Mouse (Mus musculus) heart, postnatal 0 days (tissue): Measurements from ENCODE around the gene Mr1.

Experiments used
- CTCF ChIP-seq: IDR thresholded peaks from 2 replicates; pipeline ENCODE4 v1.5.1; 2016; ENCODE audit warnings: antibody characterized with exemption, control low read depth, low read depth
- EP300 ChIP-seq: IDR thresholded peaks from 2 replicates; pipeline ENCODE4 v1.6.1; 2016; ENCODE audit warnings: antibody characterized with exemption, low read depth

DNA sequence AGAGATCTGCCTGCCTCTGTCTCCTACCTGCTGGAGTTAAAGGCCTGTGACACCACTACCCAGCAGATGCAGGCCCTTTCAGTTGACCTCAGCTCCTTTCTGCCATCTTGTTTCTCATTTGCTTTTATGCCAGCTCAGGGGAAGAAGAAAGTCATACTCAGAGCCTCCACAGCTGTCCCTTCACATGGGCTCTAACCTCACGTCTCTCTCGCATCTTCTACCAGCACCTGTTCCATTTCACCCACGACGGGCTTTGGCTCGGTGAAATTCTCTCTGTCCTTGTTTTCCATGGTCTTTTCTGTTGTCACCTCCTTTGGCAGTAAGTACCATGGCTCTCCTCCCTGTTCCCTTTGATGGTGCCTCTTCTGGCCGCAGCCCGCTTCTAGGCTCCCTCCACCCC lies 56.3 kb downstream of the Mr1 start:
- TF ChIP-seq EP300, result no peak
- no peak for TF ChIP-seq CTCF
